Mouse (Mus musculus): Measurements from ENCODE around the gene Slc24a4.
A peak's percentile ranks its signal among the peaks of the same experiment; 100 is the strongest.

Slc24a4 gene

GRCm38 (mm10) chr12:102128081-102128790 lies at the start of gene Slc24a4:
Gene Slc24a4, plus strand, starts transcription at chr12:102128733.
- DNase-seq (ENCODE audit: low spot score), result peak; percentile 42

GRCm38 (mm10) chr12:102082648-102083425 lies 45.7 kb upstream of the Slc24a4 start:
- DNase-seq (ENCODE audit: low spot score), result no peak

GRCm38 (mm10) chr12:102090535-102090934 lies 38.0 kb upstream of the Slc24a4 start:
- no peak for DNase-seq (ENCODE audit: low spot score)

GRCm38 (mm10) chr12:102092342-102093094 lies 36.0 kb upstream of the Slc24a4 start:
- DNase-seq (ENCODE audit: low spot score), result no peak

- peak; percentile 38 for DNase-seq (ENCODE audit: low spot score)
These were observed 22.5 kb upstream of the Slc24a4 start for GRCm38 (mm10) chr12:102105990-102106389.

GRCm38 (mm10) chr12:102108851-102109250 lies 19.7 kb upstream of the Slc24a4 start:
- DNase-seq (ENCODE audit: low spot score), result no peak

GRCm38 (mm10) chr12:102112491-102112890 lies 16.0 kb upstream of the Slc24a4 start:
- DNase-seq (ENCODE audit: low spot score), result peak; percentile 87

GRCm38 (mm10) chr12:102112901-102113300 lies 15.6 kb upstream of the Slc24a4 start:
- no peak for DNase-seq (ENCODE audit: low spot score)

GRCm38 (mm10) chr12:102113391-102113790 lies 15.1 kb upstream of the Slc24a4 start:
- peak; percentile 34 for DNase-seq (ENCODE audit: low spot score)

GRCm38 (mm10) chr12:102116580-102116979 lies 12.0 kb upstream of the Slc24a4 start:
- DNase-seq (ENCODE audit: low spot score), result no peak

GRCm38 (mm10) chr12:102118014-102118413 lies 10.5 kb upstream of the Slc24a4 start:
- no peak for DNase-seq (ENCODE audit: low spot score)

GRCm38 (mm10) chr12:102127601-102128000 lies 932 bp upstream of the Slc24a4 start:
- no peak for DNase-seq (ENCODE audit: low spot score)

GRCm38 (mm10) chr12:102128791-102129507 lies 416 bp downstream of the Slc24a4 start:
- DNase-seq (ENCODE audit: low spot score), result peak; percentile 60

- no peak for DNase-seq (ENCODE audit: low spot score)
These were observed 1.0 kb downstream of the Slc24a4 start for GRCm38 (mm10) chr12:102129508-102130030.

GRCm38 (mm10) chr12:102139710-102140109 lies 11.2 kb downstream of the Slc24a4 start:
- DNase-seq (ENCODE audit: low spot score), result no peak

- DNase-seq (ENCODE audit: low spot score), result no peak
These were observed 12.8 kb downstream of the Slc24a4 start for GRCm38 (mm10) chr12:102141330-102141729.

- no peak for DNase-seq (ENCODE audit: low spot score)
These were observed 19.1 kb downstream of the Slc24a4 start for GRCm38 (mm10) chr12:102147678-102148077.

GRCm38 (mm10) chr12:102148746-102149145 lies 20.2 kb downstream of the Slc24a4 start:
- DNase-seq (ENCODE audit: low spot score), result no peak

GRCm38 (mm10) chr12:102151185-102151584 lies 22.7 kb downstream of the Slc24a4 start:
- DNase-seq (ENCODE audit: low spot score), result peak; percentile 79

- no peak for DNase-seq (ENCODE audit: low spot score)
These were observed 25.3 kb downstream of the Slc24a4 start for GRCm38 (mm10) chr12:102153796-102154195.

GRCm38 (mm10) chr12:102154815-102155214 lies 26.3 kb downstream of the Slc24a4 start:
- DNase-seq (ENCODE audit: low spot score), result no peak

GRCm38 (mm10) chr12:102164632-102165031 lies 36.1 kb downstream of the Slc24a4 start:
- no peak for DNase-seq (ENCODE audit: low spot score)

Data from lung, postnatal 25 days (tissue).